Mouse (Mus musculus) MEL (cell line): ENCODE data around the gene Gstcd. TPM values are rescaled to one million over a fixed set of nuclear protein-coding genes. Genes with fewer than 3 reads are reported as not detected.

ENCODE experiments used
- DNase-seq: peaks from one replicate; pipeline ENCODE4 v3.0.0; 2011; ENCODE audit warnings: low read depth, low spot score
- H3K27ac ChIP-seq: 2 replicates; pipeline ENCODE4 v1.5.1; 2012; ENCODE audit warnings: low read depth, mild to moderate bottlenecking, control low read depth, low read length, moderate library complexity; ENCODE audit not compliant: control insufficient read depth
- H3K27me3 ChIP-seq, 2 experiments: fragments of 150-350 bp in 1 of 2; sonication (generic) in 1 of 2; 2 replicates each; pipeline ENCODE4 v1.6.1; 2012; ENCODE audit warnings: low read length in 2 of 2, mild to moderate bottlenecking in 2 of 2, improper control_type of control experiment in 1 of 2, moderate library complexity in 1 of 2; ENCODE audit not compliant: insufficient read depth in 2 of 2, control insufficient read depth in 1 of 2
- H3K36me3 ChIP-seq, 2 experiments: 2 replicates each; pipeline ENCODE4 v1.6.1; 2012 to 2014; ENCODE audit warnings: low read length in 2 of 2, improper control_type of control experiment in 1 of 2, inconsistent platforms in 1 of 2, mild to moderate bottlenecking in 1 of 2; ENCODE audit not compliant: insufficient read depth in 2 of 2, control insufficient read depth in 1 of 2
- H3K4me1 ChIP-seq, 2 experiments: fragments of 150-350 bp in 1 of 2; sonication (generic) in 1 of 2; 2 replicates each; pipeline ENCODE4 v1.6.1; 2012; ENCODE audit warnings: low read length in 2 of 2, improper control_type of control experiment in 1 of 2, mild to moderate bottlenecking in 1 of 2; ENCODE audit not compliant: insufficient read depth in 2 of 2, control insufficient read depth in 1 of 2
- H3K4me3 ChIP-seq, 2 experiments: fragments of 150-350 bp in 1 of 2; sonication (generic) in 1 of 2; 2 replicates each; pipeline ENCODE4 v1.5.1; 2012; ENCODE audit warnings: low read depth in 2 of 2, low read length in 2 of 2, mild to moderate bottlenecking in 2 of 2, moderate library complexity in 2 of 2, control low read depth in 1 of 2, improper control_type of control experiment in 1 of 2; ENCODE audit not compliant: control insufficient read depth in 1 of 2, insufficient read depth in 1 of 2
- H3K79me2 ChIP-seq: 2 replicates; pipeline ENCODE4 v1.6.1; 2012; ENCODE audit warnings: mild to moderate bottlenecking, low read length, moderate library complexity; ENCODE audit not compliant: control insufficient read depth, poor library complexity, insufficient read depth
- H3K9ac ChIP-seq: 2 replicates; pipeline ENCODE4 v1.6.1; 2012; ENCODE audit warnings: low read depth, mild to moderate bottlenecking, control low read depth, low read length, moderate library complexity; ENCODE audit not compliant: control insufficient read depth, poor library complexity, severe bottlenecking
- H3K9me3 ChIP-seq: fragments of 150-350 bp; sonication (generic); replicated peaks from 2 replicates; pipeline ENCODE4 v1.6.1; 2012; ENCODE audit warnings: mild to moderate bottlenecking, low read length, improper control_type of control experiment, moderate library complexity; ENCODE audit not compliant: insufficient read depth
- BHLHE40 ChIP-seq: IDR thresholded peaks from 2 replicates; pipeline ENCODE4 v1.6.1; 2012; ENCODE audit warnings: low read depth, mild to moderate bottlenecking, inconsistent platforms, low read length, improper control_type of control experiment, borderline replicate concordance
- CHD1 ChIP-seq: IDR thresholded peaks from 2 replicates; pipeline ENCODE4 v1.6.1; 2012; ENCODE audit warnings: low read depth, mild to moderate bottlenecking, inconsistent platforms, low read length, improper control_type of control experiment
- CHD2 ChIP-seq: IDR thresholded peaks from 2 replicates; pipeline ENCODE4 v1.6.1; 2011; ENCODE audit warnings: low read length, improper control_type of control experiment
- CTCF ChIP-seq, 3 experiments: IDR thresholded peaks in 2 of 3; conservative IDR thresholded peaks in 1 of 3; 2 replicates each; pipeline ENCODE4 v1.5.1; 2011 to 2012; ENCODE audit warnings: low read length in 3 of 3, low read depth in 2 of 3, mild to moderate bottlenecking in 2 of 3, improper control_type of control experiment in 1 of 3, inconsistent platforms in 1 of 3, mixed read lengths in 1 of 3, moderate library complexity in 1 of 3; ENCODE audit not compliant: control insufficient read depth in 1 of 3, insufficient read depth in 1 of 3, poor library complexity in 1 of 3, severe bottlenecking in 1 of 3
- E2F4 ChIP-seq: IDR thresholded peaks from 2 replicates; pipeline ENCODE4 v1.6.1; 2011; ENCODE audit warnings: low read depth, low read length, improper control_type of control experiment, borderline replicate concordance
- ELF1 ChIP-seq: IDR thresholded peaks from 2 replicates; pipeline ENCODE4 v1.6.1; 2014; ENCODE audit warnings: low read depth, mild to moderate bottlenecking, inconsistent platforms, low read length, improper control_type of control experiment, moderate library complexity
- EP300 ChIP-seq, 2 experiments: IDR thresholded peaks; 2 replicates each; pipeline ENCODE4 v1.6.1; 2011; ENCODE audit warnings: improper control_type of control experiment in 2 of 2, low read length in 2 of 2, low read depth in 1 of 2, mild to moderate bottlenecking in 1 of 2
- ETS1 ChIP-seq: IDR thresholded peaks from 2 replicates; pipeline ENCODE4 v1.6.1; 2012; ENCODE audit warnings: low read depth, mild to moderate bottlenecking, inconsistent platforms, low read length, improper control_type of control experiment, moderate library complexity
- GABPA ChIP-seq: IDR thresholded peaks from 2 replicates; pipeline ENCODE4 v1.6.1; 2012; ENCODE audit warnings: low read depth, mild to moderate bottlenecking, inconsistent platforms, low read length, improper control_type of control experiment, moderate library complexity
- KAT2A ChIP-seq: conservative IDR thresholded peaks from 2 replicates; pipeline ENCODE4 v1.6.1; 2012; ENCODE audit warnings: low read depth, low read length, improper control_type of control experiment, inconsistent platforms
- MAFK ChIP-seq: IDR thresholded peaks from 2 replicates; pipeline ENCODE4 v1.6.1; 2011; ENCODE audit warnings: low read depth, mild to moderate bottlenecking, low read length, improper control_type of control experiment, borderline replicate concordance
- MAX ChIP-seq: IDR thresholded peaks from 2 replicates; pipeline ENCODE4 v1.6.1; 2011; ENCODE audit warnings: low read length, improper control_type of control experiment
- MAZ ChIP-seq: IDR thresholded peaks from 2 replicates; pipeline ENCODE4 v1.6.1; 2012; ENCODE audit warnings: low read depth, mild to moderate bottlenecking, inconsistent platforms, low read length, improper control_type of control experiment
- MYB ChIP-seq: IDR thresholded peaks from 2 replicates; pipeline ENCODE4 v1.6.1; 2011; ENCODE audit warnings: mild to moderate bottlenecking, low read depth, low read length, improper control_type of control experiment
- MYC ChIP-seq: IDR thresholded peaks from 2 replicates; pipeline ENCODE4 v1.6.1; 2011; ENCODE audit warnings: low read depth, mild to moderate bottlenecking, low read length, improper control_type of control experiment, moderate library complexity
- NELFE ChIP-seq: IDR thresholded peaks from 2 replicates; pipeline ENCODE4 v1.6.1; 2011; ENCODE audit warnings: low read depth, low read length, improper control_type of control experiment
- NRF1 ChIP-seq: IDR thresholded peaks from 2 replicates; pipeline ENCODE4 v1.6.1; 2014; ENCODE audit warnings: low read depth, mild to moderate bottlenecking, inconsistent platforms, low read length, improper control_type of control experiment, moderate library complexity; ENCODE audit not compliant: poor library complexity, insufficient read depth, severe bottlenecking
- POLR2A ChIP-seq, 2 experiments: IDR thresholded peaks; 2 replicates each; pipeline ENCODE4 v1.6.1; 2011 to 2012; ENCODE audit warnings: low read length in 2 of 2, mild to moderate bottlenecking in 2 of 2, control low read depth in 1 of 2, improper control_type of control experiment in 1 of 2, low read depth in 1 of 2, moderate library complexity in 1 of 2; ENCODE audit not compliant: control insufficient read depth in 1 of 2, insufficient read depth in 1 of 2, poor library complexity in 1 of 2
- POLR2AphosphoS2 ChIP-seq: IDR thresholded peaks from 2 replicates; pipeline ENCODE4 v1.6.1; 2011; ENCODE audit warnings: low read length, improper control_type of control experiment
- POLR2AphosphoS5 ChIP-seq: IDR thresholded peaks from 2 replicates; pipeline ENCODE4 v1.6.1; 2012; ENCODE audit warnings: low read depth, borderline replicate concordance, mild to moderate bottlenecking, inconsistent platforms, low read length, moderate library complexity, mixed read lengths
- RAD21 ChIP-seq: IDR thresholded peaks from 2 replicates; pipeline ENCODE4 v1.6.1; 2011; ENCODE audit warnings: mild to moderate bottlenecking, low read depth, low read length, improper control_type of control experiment
- RCOR1 ChIP-seq: IDR thresholded peaks from 2 replicates; pipeline ENCODE4 v1.6.1; 2012; ENCODE audit warnings: low read depth, mild to moderate bottlenecking, inconsistent platforms, low read length, improper control_type of control experiment
- TAL1 ChIP-seq: IDR thresholded peaks from 2 replicates; pipeline ENCODE4 v1.6.1; 2012; ENCODE audit warnings: mild to moderate bottlenecking, inconsistent platforms, low read length, moderate library complexity, mixed read lengths
- TBP ChIP-seq: IDR thresholded peaks from 2 replicates; pipeline ENCODE4 v1.8.0; 2011; ENCODE audit warnings: low read depth, low read length, improper control_type of control experiment
- TCF12 ChIP-seq: IDR thresholded peaks from 2 replicates; pipeline ENCODE4 v1.6.1; 2014; ENCODE audit warnings: low read depth, mild to moderate bottlenecking, inconsistent platforms, low read length, improper control_type of control experiment, moderate library complexity
- USF1 ChIP-seq: IDR thresholded peaks from 2 replicates; pipeline ENCODE4 v1.6.1; 2014; ENCODE audit warnings: low read depth, mild to moderate bottlenecking, inconsistent platforms, low read length, improper control_type of control experiment, moderate library complexity
- ZC3H11A ChIP-seq: IDR thresholded peaks from 2 replicates; pipeline ENCODE4 v1.6.1; 2012; ENCODE audit warnings: low read depth, mild to moderate bottlenecking, inconsistent platforms, low read length, improper control_type of control experiment
- ZKSCAN1 ChIP-seq: IDR thresholded peaks from 2 replicates; pipeline ENCODE4 v1.6.1; 2012; ENCODE audit warnings: low read depth, mild to moderate bottlenecking, inconsistent platforms, low read length, improper control_type of control experiment, moderate library complexity
- ZMIZ1 ChIP-seq: IDR thresholded peaks from 2 replicates; pipeline ENCODE4 v1.6.1; 2012; ENCODE audit warnings: low read depth, mild to moderate bottlenecking, inconsistent platforms, low read length, improper control_type of control experiment, moderate library complexity
- polyA plus RNA-seq, 2 experiments: library from polyadenylated mRNA; stranded (reverse) in 1 of 2; unstranded in 1 of 2; fragments of >175 nt in 1 of 2; fragments of >200 nt in 1 of 2; gene quantifications; 2 replicates each; pipeline versions ENCODE4 v1.2.1 to v1.2.4; 2012; ENCODE audit warnings: low replicate concordance in 2 of 2, low read depth in 1 of 2; ENCODE audit not compliant: insufficient read length in 2 of 2, insufficient read depth in 1 of 2, missing spikeins in 1 of 2
- total RNA-seq: library from RNA; depleted of rRNA; stranded (reverse); fragments of 300-350 nt; gene quantifications from 2 replicates; pipeline ENCODE4 v1.2.3, GENCODE M21; 2012

The Gstcd gene
- total and polyA plus RNA-seq, 3 experiments = 15.5 to 19.2 TPM; not detected in 1

GRCm38 (mm10) chr3:133097936-133098335 lies 6.1 kb upstream of the Gstcd start:
- Histone ChIP-seq H3K9ac (no peak overlapping the region; the same call in 1 of the 2 replicates), H3K4me3 (peak overlapping the region; percentile 4 to 30; a peak in 1 of 4 replicates), H3K79me2 (peaks cover 8% of the 10 kb centered on the region; the same call in 1 of the 2 replicates), H3K27ac (peak overlapping the region; percentile 79)
- TF ChIP-seq MYB (no peak), POLR2AphosphoS2 (no peak), TBP (no peak), ELF1 (no peak), ZC3H11A (no peak), KAT2A (no peak), MAFK (no peak), POLR2A (IDR thresholded peaks at IDR 0.05; ENCODE audit: control insufficient read depth in 1 of 2, insufficient read depth in 1 of 2, low read depth in 1 of 2, low read length in 2 of 2, poor library complexity in 1 of 2) (no peak), EP300 (IDR thresholded peaks at IDR 0.05; ENCODE audit: low read depth in 1 of 2, low read length in 2 of 2) (peak in 1 of 2 experiments; percentile 16; a peak in 1 of 4 replicates), RCOR1 (no peak), POLR2AphosphoS5 (no peak), GABPA (no peak), TAL1 (peak; percentile 26), USF1 (no peak), TCF12 (peak; percentile 22; the same call in 1 of the 2 replicates), MAZ (no peak), CHD1 (no peak), ZKSCAN1 (no peak), MAX (no peak)
- TF ChIP-seq, all 39 proteins: peak for 3
- peaks cover 24 to 25% of the 10 kb centered on the region in 2 experiments for H3K4me1 ChIP-seq
- DNase-seq = peak; percentile 56
- no peaks in the 10 kb centered on the region for H3K9me3 ChIP-seq
- no peaks in the 10 kb centered on the region for H3K27me3 ChIP-seq
- peaks cover 16 to 51% of the 10 kb centered on the region in 2 experiments for H3K36me3 ChIP-seq

GRCm38 (mm10) chr3:133094305-133094704 lies 2.5 kb upstream of the Gstcd start:
- no peaks in the 10 kb centered on the region for H3K27me3 ChIP-seq
- DNase-seq = peak; percentile 59
- H3K79me2 ChIP-seq = peaks cover 28% of the 10 kb centered on the region
- peaks cover 2 to 54% of the 10 kb centered on the region in 2 experiments for H3K36me3 ChIP-seq
- H3K9ac ChIP-seq = no peak overlapping the region
- no peaks in the 10 kb centered on the region for H3K9me3 ChIP-seq
- H3K27ac ChIP-seq = no peak overlapping the region
- TF ChIP-seq POLR2A (IDR thresholded peaks at IDR 0.05; ENCODE audit: control insufficient read depth in 1 of 2, insufficient read depth in 1 of 2, low read depth in 1 of 2, low read length in 2 of 2, poor library complexity in 1 of 2) (no peak), ZMIZ1 (no peak), ETS1 (peak; percentile 86), E2F4 (no peak), ZKSCAN1 (no peak), ELF1 (peak; percentile 83; the same call in 1 of the 2 replicates), CHD2 (no peak), NELFE (no peak), CTCF (IDR thresholded peaks at IDR 0.05 in 2 of 3, conservative IDR thresholded peaks at IDR 0.05 in 1 of 3; ENCODE audit: control insufficient read depth in 1 of 3, insufficient read depth in 1 of 3, low read depth in 2 of 3, low read length in 3 of 3, poor library complexity in 1 of 3, severe bottlenecking in 1 of 3) (no peak), CHD1 (no peak), RAD21 (no peak), KAT2A (no peak), BHLHE40 (no peak), NRF1 (no peak), MAZ (no peak), GABPA (no peak), MYC (peak; percentile 46; the same call in 1 of the 2 replicates)
- peaks cover 25 to 27% of the 10 kb centered on the region in 2 experiments for H3K4me1 ChIP-seq
- no peak overlapping the region for H3K4me3 ChIP-seq
